Mouse (Mus musculus) bone marrow, adult 2 months (tissue): Measurements from ENCODE around the gene Defb19.

ENCODE experiments used
- CTCF ChIP-seq: fragments of 200-500 bp; IDR thresholded peaks from 2 replicates; pipeline ENCODE4 v1.5.1; 2011; ENCODE audit warnings: low read length, control low read depth; ENCODE audit not compliant: control insufficient read depth, insufficient read depth
- POLR2A ChIP-seq: fragments of 200-500 bp; IDR thresholded peaks from 2 replicates; pipeline ENCODE4 v1.6.1; 2011; ENCODE audit warnings: low read depth, mild to moderate bottlenecking, control low read depth, low read length, borderline replicate concordance; ENCODE audit not compliant: control insufficient read depth

GRCm38 (mm10) chr2:152589021-152589420, 8.9 kb upstream of the Defb19 start:
- TF ChIP-seq POLR2A (no peak), CTCF (no peak)
